Mouse (Mus musculus): ENCODE measurements around the gene Serf2.

The Serf2 gene

GRCm38 (mm10) chr2:121505942-121506882 is 57.2 kb downstream of the Serf2 start, which contains the start of the genes Mfap1a and Wdr76:
Gene Mfap1a, minus strand, starts transcription at chr2:121506665.
Gene Wdr76, plus strand, starts transcription at chr2:121506723.
- DNase-seq (ENCODE audit: low spot score) = peak; percentile 80

- DNase-seq (ENCODE audit: low spot score) = no peak
These were observed 58.4 kb downstream of the Serf2 start for GRCm38 (mm10) chr2:121507173-121507950.
